Mouse (Mus musculus) lung, postnatal 0 days (tissue): ENCODE data around the gene Drd1.

Experiments used
- CTCF ChIP-seq: IDR thresholded peaks from 2 replicates; pipeline ENCODE4 v1.5.1; 2016; ENCODE audit warnings: antibody characterized with exemption, mild to moderate bottlenecking
- EP300 ChIP-seq: IDR thresholded peaks from 2 replicates; pipeline ENCODE4 v1.6.1; 2016; ENCODE audit warnings: antibody characterized with exemption, mild to moderate bottlenecking, control low read depth

DNA sequence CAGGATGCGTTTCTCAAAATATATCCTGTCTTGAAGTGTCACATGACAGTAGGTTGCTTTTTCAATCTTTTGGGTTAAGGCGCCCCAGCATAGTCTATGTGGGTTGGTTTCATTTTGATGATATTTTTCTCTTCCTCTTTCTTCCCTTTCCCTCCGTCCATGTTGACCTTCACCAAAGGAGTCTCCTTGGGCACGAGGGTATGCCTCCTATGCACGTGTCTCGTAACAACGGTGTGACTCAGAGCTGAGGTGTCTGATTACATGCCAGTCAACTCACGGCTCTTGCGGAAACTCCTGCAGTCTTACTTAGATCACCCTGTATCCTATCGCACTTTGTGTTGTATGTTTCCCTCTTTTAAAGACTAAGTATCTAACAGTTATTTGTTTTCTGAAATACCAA lies 48.4 kb upstream of the Drd1 start:
- TF ChIP-seq CTCF (no peak), EP300 (no peak)
